Mouse (Mus musculus): Measurements from ENCODE around the gene Dach1.

DNA sequence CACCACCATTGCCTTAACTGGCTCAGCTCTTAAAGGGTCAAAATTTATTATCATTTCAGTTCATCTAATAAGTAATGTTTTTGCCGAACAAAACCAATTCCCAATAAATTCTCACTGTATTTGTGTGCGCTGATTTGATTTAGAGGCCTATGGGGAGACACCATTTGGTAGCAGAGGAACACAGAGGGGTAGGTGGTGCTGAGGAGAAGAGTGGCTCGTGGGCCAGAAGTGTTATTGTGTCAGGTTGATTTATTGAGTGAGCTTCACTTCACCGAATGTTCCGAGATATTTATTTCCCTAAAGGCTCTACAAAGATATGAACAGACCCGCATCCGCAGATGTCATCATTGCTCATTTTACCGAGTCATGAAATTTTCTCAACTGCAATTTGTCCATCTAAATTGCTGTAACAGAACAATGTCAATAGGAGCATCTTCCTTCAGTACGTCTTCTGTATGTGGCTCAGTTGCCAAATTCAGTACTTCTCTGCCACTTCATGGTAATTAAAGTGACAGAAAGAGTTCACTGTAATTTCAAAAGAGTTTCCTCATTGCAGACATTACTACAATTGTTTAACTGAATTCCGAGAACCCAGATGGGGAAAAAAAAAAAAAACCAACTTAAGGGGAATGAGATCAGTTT lies 65.1 kb downstream of the Dach1 start:
- TF ChIP-seq POLR2A (IDR thresholded peaks at IDR 0.05; ENCODE audit: borderline replicate concordance, extremely low read depth, low read depth, low read length) (no peak), CTCF (IDR thresholded peaks at IDR 0.05; ENCODE audit: insufficient read depth, low read length) (no peak)

Data from lung, adult 2 months (tissue).